Mouse (Mus musculus) thymus, postnatal 0 days (tissue): ENCODE measurements around the gene Adprh. TPM values are rescaled to one million over a fixed set of nuclear protein-coding genes. Genes with fewer than 3 reads are reported as not detected.
"Not testable (repeated sequence)": the region's sequence is repeated elsewhere in the genome, so short reads cannot be mapped to it uniquely, and the experiment has no call there.

Experiments
- DNase-seq: peaks from one replicate; pipeline ENCODE4 v3.0.0-alpha.2; 2015; ENCODE audit warnings: low spot score
- polyA plus RNA-seq: library from polyadenylated mRNA; unstranded; fragments of >200 nt; fragmentation: Nextera tagmentation; extraction: Ambion mirVana; gene quantifications from 2 replicates; pipeline ENCODE4 v1.2.1, GENCODE M21; 2015

Adprh gene
- polyA plus RNA-seq, 1 experiment from 2014 or later = 91.5 TPM

- DNase-seq = no peak
These were observed 14.8 kb upstream of the Adprh start for GRCm38 (mm10) chr16:38467091-38467916.

- DNase-seq = no peak
These were observed 13.6 kb upstream of the Adprh start for GRCm38 (mm10) chr16:38466089-38466488.

GRCm38 (mm10) chr16:38463305-38463704 is 10.8 kb upstream of the Adprh start:
- no peak for DNase-seq

- DNase-seq = no peak
These were observed 9.7 kb upstream of the Adprh start for GRCm38 (mm10) chr16:38462161-38462560.

- no peak for DNase-seq
These were observed 9.2 kb upstream of the Adprh start for GRCm38 (mm10) chr16:38461749-38462148.

- DNase-seq = no peak
These were observed 7.5 kb upstream of the Adprh start for GRCm38 (mm10) chr16:38459990-38460389.

- DNase-seq = no peak
These were observed 6.2 kb upstream of the Adprh start for GRCm38 (mm10) chr16:38458600-38459280.

GRCm38 (mm10) chr16:38456812-38457567 is 4.5 kb upstream of the Adprh start:
- DNase-seq = no peak

GRCm38 (mm10) chr16:38455511-38456418 is 3.3 kb upstream of the Adprh start, which contains the start of gene Cd80:
Gene Cd80, plus strand, starts transcription at chr16:38455561.
- no peak for DNase-seq

- DNase-seq = no peak
These were observed 2.2 kb upstream of the Adprh start for GRCm38 (mm10) chr16:38454533-38455254.

- DNase-seq = no peak
These were observed 1.4 kb upstream of the Adprh start for GRCm38 (mm10) chr16:38453952-38454351.

- DNase-seq = no peak
These were observed 675 bp upstream of the Adprh start for GRCm38 (mm10) chr16:38453203-38453553.

GRCm38 (mm10) chr16:38451421-38452205 is 890 bp downstream of the Adprh start:
- DNase-seq = no peak

GRCm38 (mm10) chr16:38450707-38451106 is 1.8 kb downstream of the Adprh start:
- no peak for DNase-seq

GRCm38 (mm10) chr16:38448458-38448857 is 4.0 kb downstream of the Adprh start:
- no peak for DNase-seq

- DNase-seq = no peak
These were observed 5.1 kb downstream of the Adprh start for GRCm38 (mm10) chr16:38447366-38447765.

- DNase-seq = not testable (repeated sequence)
These were observed 6.4 kb downstream of the Adprh start for GRCm38 (mm10) chr16:38446141-38446540.

GRCm38 (mm10) chr16:38445576-38445975 is 6.9 kb downstream of the Adprh start:
- no peak for DNase-seq

GRCm38 (mm10) chr16:38445046-38445445 is 7.5 kb downstream of the Adprh start:
- DNase-seq = no peak
